Mouse (Mus musculus) heart, adult 2 months (tissue): ENCODE data around the gene Kctd13.

ENCODE experiments used
- CTCF ChIP-seq: fragments of 200-600 bp; IDR thresholded peaks from 2 replicates; pipeline ENCODE4 v1.8.1; 2022; ENCODE audit warnings: antibody characterized with exemption, mild to moderate bottlenecking, moderate library complexity
- POLR2A ChIP-seq: fragments of 200-500 bp; IDR thresholded peaks from 2 replicates; pipeline ENCODE4 v1.6.1; 2011; ENCODE audit warnings: mild to moderate bottlenecking, low read depth, low read length, control low read depth; ENCODE audit not compliant: insufficient read depth

GRCm38 (mm10) chr7:126923999-126924398 lies 4.7 kb upstream of the Kctd13 start:
- TF ChIP-seq CTCF (no peak), POLR2A (no peak)
